Mouse (Mus musculus): Measurements from ENCODE around the gene Ppp1r8. TPM values are rescaled to one million over a fixed set of nuclear protein-coding genes. Genes with fewer than 3 reads are reported as not detected.

The Ppp1r8 gene
- polyA plus RNA-seq, 2 experiments, result 66.2 to 91.6 TPM

GRCm38 (mm10) chr4:132780288-132780687 is 62.7 kb downstream of the Ppp1r8 start:
- ATAC-seq (ENCODE audit: low FRiP score, low read depth) (no peak), DNase-seq (ENCODE audit: low spot score) (no peak)
- peaks cover 45% of the 10 kb centered on the region for H3K36me3 ChIP-seq (ENCODE audit: control insufficient read depth, insufficient read depth, low read length)
- H3K4me1 ChIP-seq (ENCODE audit: control insufficient read depth, insufficient read depth, low read length), result no peaks in the 10 kb centered on the region
- no peak overlapping the region for H3K4me3 ChIP-seq (replicated peaks; ENCODE audit: low read length)
- H3K4me2 ChIP-seq (replicated peaks; ENCODE audit: low read depth, low read length, severe bottlenecking), result no peak overlapping the region
- H3K27me3 ChIP-seq (ENCODE audit: control insufficient read depth, insufficient read depth, low read length), result no peaks in the 10 kb centered on the region
- no peaks in the 10 kb centered on the region for H3K9me3 ChIP-seq (ENCODE audit: control insufficient read depth, low read length)
- no peak overlapping the region for H3K9ac ChIP-seq (ENCODE audit: low read depth, low read length, severe bottlenecking)
- H3K27ac ChIP-seq (replicated peaks; ENCODE audit: low read depth, low read length), result no peak overlapping the region
- 85% methylated on average over 4 of the region's 4 CpGs for WGBS
- TF ChIP-seq POLR2A (IDR thresholded peaks at IDR 0.05; ENCODE audit: borderline replicate concordance, extremely low read depth, insufficient read depth, insufficient read length), result no peak

- Histone ChIP-seq H3K9me3 (ENCODE audit: control insufficient read depth, low read length) (no peaks in the 10 kb centered on the region), H3K27me3 (ENCODE audit: control insufficient read depth, insufficient read depth, low read length) (no peaks in the 10 kb centered on the region), H3K36me3 (ENCODE audit: control insufficient read depth, insufficient read depth, low read length) (peaks cover 61% of the 10 kb centered on the region), H3K4me1 (ENCODE audit: control insufficient read depth, insufficient read depth, low read length) (no peaks in the 10 kb centered on the region), H3K4me2 (replicated peaks; ENCODE audit: low read depth, low read length, severe bottlenecking) (no peak overlapping the region), H3K27ac (replicated peaks; ENCODE audit: low read depth, low read length) (no peak overlapping the region), H3K9ac (ENCODE audit: low read depth, low read length, severe bottlenecking) (no peak overlapping the region), H3K4me3 (replicated peaks; ENCODE audit: low read length) (no peak overlapping the region)
- DNase-seq (ENCODE audit: low spot score) (no peak), ATAC-seq (ENCODE audit: low FRiP score, low read depth) (no peak)
- TF ChIP-seq POLR2A (IDR thresholded peaks at IDR 0.05; ENCODE audit: borderline replicate concordance, extremely low read depth, insufficient read depth, insufficient read length), result no peak
- 88% methylated on average over 6 of the region's 6 CpGs for WGBS
These were observed 64.3 kb downstream of the Ppp1r8 start for GRCm38 (mm10) chr4:132778562-132779201.

Other genes with a start within 250 kb of the Ppp1r8 start
- 42.0 and 45.1 TPM in 2 replicates for gene Eya3, start 204.2 kb downstream of the Ppp1r8 start, polyA plus RNA-seq (2012; rRNA removed)
- 23.7 and 24.3 TPM in 2 replicates for gene Eya3, start 204.2 kb downstream of the Ppp1r8 start, polyA plus RNA-seq (2014; fragmentation: Nextera tagmentation; extraction: Ambion mirVana)
- 8.0 and 10.2 TPM in 2 replicates for gene Xkr8, start 110.6 kb downstream of the Ppp1r8 start, polyA plus RNA-seq (2012; rRNA removed)
- 7.3 and 9.9 TPM in 2 replicates for gene Xkr8, start 110.6 kb downstream of the Ppp1r8 start, polyA plus RNA-seq (2014; fragmentation: Nextera tagmentation; extraction: Ambion mirVana)
- gene Smpdl3b, start 85.9 kb downstream of the Ppp1r8 start, polyA plus RNA-seq (2012; rRNA removed), result 8.0 and 9.0 TPM in 2 replicates
- gene Smpdl3b, start 85.9 kb downstream of the Ppp1r8 start, polyA plus RNA-seq (2014; fragmentation: Nextera tagmentation; extraction: Ambion mirVana), result 6.3 and 7.1 TPM in 2 replicates
- gene Rpa2, start 74.8 kb downstream of the Ppp1r8 start, polyA plus RNA-seq (2012; rRNA removed), result 74.5 and 76.4 TPM in 2 replicates
- 104 and 114 TPM in 2 replicates for gene Rpa2, start 74.8 kb downstream of the Ppp1r8 start, polyA plus RNA-seq (2014; fragmentation: Nextera tagmentation; extraction: Ambion mirVana)
- gene Themis2, start 46.8 kb downstream of the Ppp1r8 start, polyA plus RNA-seq (2012; rRNA removed), result 2.0 and 2.1 TPM in 2 replicates
- gene Themis2, start 46.8 kb downstream of the Ppp1r8 start, polyA plus RNA-seq (2014; fragmentation: Nextera tagmentation; extraction: Ambion mirVana), result 1.9 and 2.4 TPM in 2 replicates
- 54.2 and 57.3 TPM in 2 replicates for gene Stx12, start 41.3 kb upstream of the Ppp1r8 start, polyA plus RNA-seq (2012; rRNA removed)
- gene Stx12, start 41.3 kb upstream of the Ppp1r8 start, polyA plus RNA-seq (2014; fragmentation: Nextera tagmentation; extraction: Ambion mirVana), result 64.6 and 65.2 TPM in 2 replicates
- gene Fam76a, start 79.4 kb upstream of the Ppp1r8 start, polyA plus RNA-seq (2012; rRNA removed), result 19.0 and 19.1 TPM in 2 replicates
- 48.3 and 57.1 TPM in 2 replicates for gene Fam76a, start 79.4 kb upstream of the Ppp1r8 start, polyA plus RNA-seq (2014; fragmentation: Nextera tagmentation; extraction: Ambion mirVana)
- 0.54 and 0.64 TPM in 2 replicates for gene Fgr, start 130.9 kb upstream of the Ppp1r8 start, polyA plus RNA-seq (2012; rRNA removed)
- 0.35 and 0.62 TPM in 2 replicates for gene Fgr, start 130.9 kb upstream of the Ppp1r8 start, polyA plus RNA-seq (2014; fragmentation: Nextera tagmentation; extraction: Ambion mirVana)
- 29.6 and 41.0 TPM in 2 replicates for gene Ahdc1, start 168.1 kb upstream of the Ppp1r8 start, polyA plus RNA-seq (2012; rRNA removed)
- 12.9 and 15.6 TPM in 2 replicates for gene Ahdc1, start 168.1 kb upstream of the Ppp1r8 start, polyA plus RNA-seq (2014; fragmentation: Nextera tagmentation; extraction: Ambion mirVana)

Measured in limb, embryonic 14.5 days (tissue).